In genomic region chr16:57318637-57319125, GRCm38 (mm10) we compare ENCODE assay signal across 22 mouse cellular contexts. TPM values are rescaled to one million over a fixed set of nuclear protein-coding genes. Genes with fewer than 3 reads are reported as not detected.
DNase-seq lines count a peak whose midpoint lies in the region; ATAC-seq and TF ChIP-seq lines count a peak whose summit lies in the region.
"Had no signal": no experiment of that assay in that cellular context is flagged by ENCODE, and none has a peak within 500 bp of the region (broad histone marks: within the 10 kb centered on the region; RNA-seq: fewer than 3 reads in every experiment).

No protein-coding gene starts in this region.

- no peak overlapping the region for H3K9ac ChIP-seq in embryonic facial prominence, embryonic 14.5 days (ENCODE audit: low read depth, low read length)
- H3K9ac ChIP-seq in lung, embryonic 15.5 days: no peak overlapping the region
- H3K9ac ChIP-seq in stomach, postnatal 0 days (ENCODE audit: low read length): no peak overlapping the region
- H3K9ac ChIP-seq: forebrain, embryonic 13.5 days; liver, postnatal 0 days had no signal

- peaks cover 11% of the 10 kb centered on the region; the same call in 1 of the 2 replicates for H3K9me3 ChIP-seq in embryonic facial prominence, embryonic 14.5 days (ENCODE audit: control insufficient read depth, low read length)
- peaks cover 4% of the 10 kb centered on the region; the same call in 1 of the 2 replicates for H3K9me3 ChIP-seq in embryonic facial prominence, embryonic 10.5 days
- no peaks in the 10 kb centered on the region for H3K9me3 ChIP-seq in lung, embryonic 15.5 days
- H3K9me3 ChIP-seq in stomach, postnatal 0 days (ENCODE audit: control insufficient read depth, low read length): no peaks in the 10 kb centered on the region
- H3K9me3 ChIP-seq: forebrain, embryonic 13.5 days; heart, embryonic 10.5 days; hindbrain, embryonic 10.5 days had no signal

- H3K36me3 ChIP-seq in embryonic facial prominence, embryonic 14.5 days (ENCODE audit: control insufficient read depth, insufficient read depth, low read length): no peaks in the 10 kb centered on the region
- 0 out of 2 replicates have a peak, but pooled peaks cover 5% of the 10 kb centered on the region for H3K36me3 ChIP-seq in embryonic facial prominence, embryonic 10.5 days (replicated peaks)
- H3K36me3 ChIP-seq in lung, embryonic 15.5 days: no peaks in the 10 kb centered on the region
- H3K36me3 ChIP-seq in stomach, postnatal 0 days (ENCODE audit: control insufficient read depth, insufficient read depth, low read length): no peaks in the 10 kb centered on the region
- H3K36me3 ChIP-seq: heart, embryonic 10.5 days; hindbrain, embryonic 10.5 days had no signal

- H3K4me2 ChIP-seq in embryonic facial prominence, embryonic 14.5 days (ENCODE audit: low read depth, low read length): no peak overlapping the region
- H3K4me2 ChIP-seq in lung, embryonic 15.5 days: no peak overlapping the region
- H3K4me2 ChIP-seq in stomach, postnatal 0 days (replicated peaks; ENCODE audit: low read depth): no peak overlapping the region
- H3K4me2 ChIP-seq: forebrain, embryonic 13.5 days had no signal

- H3K27me3 ChIP-seq in embryonic facial prominence, embryonic 14.5 days (replicated peaks; ENCODE audit: control insufficient read depth, insufficient read depth, low read length): no peaks in the 10 kb centered on the region
- no peaks in the 10 kb centered on the region for H3K27me3 ChIP-seq in embryonic facial prominence, embryonic 10.5 days (replicated peaks; ENCODE audit: low read depth, poor library complexity, severe bottlenecking)
- H3K27me3 ChIP-seq in lung, embryonic 15.5 days: no peaks in the 10 kb centered on the region
- H3K27me3 ChIP-seq in stomach, postnatal 0 days (ENCODE audit: control insufficient read depth, insufficient read depth, low read length): no peaks in the 10 kb centered on the region
- H3K27me3 ChIP-seq: forebrain, embryonic 13.5 days had no signal

- no peak for TF ChIP-seq CTCF in stomach, postnatal 0 days (IDR thresholded peaks at IDR 0.05; ENCODE audit: low read depth)

- no peak overlapping the region for H3K27ac ChIP-seq in embryonic facial prominence, embryonic 14.5 days (replicated peaks; ENCODE audit: low read depth, low read length)
- H3K27ac ChIP-seq in embryonic facial prominence, embryonic 10.5 days (replicated peaks): no peak overlapping the region
- H3K27ac ChIP-seq in lung, embryonic 15.5 days: 0 out of 2 replicates have a peak overlapping the region, but pooled peaks have one; percentile 8
- peak overlapping the region; percentile 61 for H3K27ac ChIP-seq in stomach, postnatal 0 days (replicated peaks)
- H3K27ac ChIP-seq: forebrain, embryonic 13.5 days; heart, embryonic 10.5 days; hindbrain, embryonic 10.5 days had no signal

- WGBS in embryonic facial prominence, embryonic 14.5 days: 63% methylated on average over 8 of the region's 8 CpGs
- 78% methylated on average over 8 of the region's 8 CpGs for WGBS in embryonic facial prominence, embryonic 10.5 days
- 66% methylated on average over 8 of the region's 8 CpGs for WGBS in lung, embryonic 15.5 days
- WGBS in stomach, postnatal 0 days: 57% methylated on average over 8 of the region's 8 CpGs

- H3K4me1 ChIP-seq in embryonic facial prominence, embryonic 14.5 days (ENCODE audit: control insufficient read depth, insufficient read depth, low read length): peaks cover 4% of the 10 kb centered on the region; the same call in 1 of the 2 replicates
- peaks cover 19% of the 10 kb centered on the region for H3K4me1 ChIP-seq in embryonic facial prominence, embryonic 10.5 days
- H3K4me1 ChIP-seq in lung, embryonic 15.5 days: peaks cover 11% of the 10 kb centered on the region; the same call in 1 of the 2 replicates
- no peaks in the 10 kb centered on the region; the same call in 1 of the 2 replicates for H3K4me1 ChIP-seq in stomach, postnatal 0 days (replicated peaks; ENCODE audit: control insufficient read depth, insufficient read depth)

- no peak for ATAC-seq in embryonic facial prominence, embryonic 14.5 days (ENCODE audit: low read depth)
- ATAC-seq in lung, embryonic 15.5 days (ENCODE audit: borderline replicate concordance, extremely low read depth, low FRiP score, low TSS enrichment): no peak
- peak; percentile 53; the same call in 1 of the 2 replicates for ATAC-seq in stomach, postnatal 0 days (ENCODE audit: low FRiP score, low TSS enrichment)
- ATAC-seq: forebrain, embryonic 13.5 days; liver, postnatal 0 days; midbrain, embryonic 16.5 days had no signal

- TF ChIP-seq EP300 in stomach, postnatal 0 days (optimal IDR thresholded peaks at IDR 0.05): no peak

- peak; percentile 18 for DNase-seq in embryonic facial prominence, embryonic 14.5 days (ENCODE audit: low spot score)
- no peak for DNase-seq in embryonic facial prominence, embryonic 10.5 days (ENCODE audit: low spot score)
- DNase-seq in kidney, adult 9 months: peak; percentile 60
- no peak for DNase-seq in kidney, postnatal 4 days
- DNase-seq in lung, adult 18-20 months: no peak
- no peak for DNase-seq in stomach, postnatal 0 days (ENCODE audit: low spot score)
- no peak for DNase-seq in cerebellum, adult 8-10 months
- DNase-seq: cerebellum, adult 11-12 months; cerebellum, postnatal 25 days; gastrocnemius, postnatal 25 days; liver, postnatal 0 days; right cerebral cortex, postnatal 4 days; thymus, adult 18-20 months; thymus, postnatal 4 days had no signal

- no peak overlapping the region for H3K4me3 ChIP-seq in embryonic facial prominence, embryonic 14.5 days (ENCODE audit: low read depth, low read length)
- H3K4me3 ChIP-seq in embryonic facial prominence, embryonic 10.5 days: no peak overlapping the region
- no peak overlapping the region for H3K4me3 ChIP-seq in lung, embryonic 15.5 days
- no peak overlapping the region for H3K4me3 ChIP-seq in stomach, postnatal 0 days (ENCODE audit: low read depth, low read length)
- H3K4me3 ChIP-seq: erythroblast, embryonic 14.5 days; forebrain, embryonic 13.5 days; heart, embryonic 10.5 days; hindbrain, embryonic 10.5 days had no signal

RNA-seq across cellular contexts. Expression of gene Tmem30c, which starts 26.0 kb away (rescaled TPM):
- polyA plus RNA-seq in embryonic facial prominence, embryonic 14.5 days (2014; fragmentation: Nextera tagmentation; extraction: Ambion mirVana): 0.07 TPM in 1 of 2 replicates, not detected in the other
- 0.06 TPM in 1 of 2 replicates, not detected in the other for polyA plus RNA-seq in embryonic facial prominence, embryonic 10.5 days (2016; fragmentation: Nextera tagmentation; extraction: Ambion mirVana)
- polyA plus RNA-seq in lung, embryonic 15.5 days (2015; fragmentation: Nextera tagmentation; extraction: Ambion mirVana): not detected in 2 replicates
- 0.08 TPM in 1 of 2 replicates, not detected in the other for polyA plus RNA-seq in stomach, postnatal 0 days (2015; fragmentation: Nextera tagmentation; extraction: Ambion mirVana)
- polyA plus RNA-seq: CD4-positive, CD25-positive, alpha-beta regulatory T cell, adult 4 months; erythroblast, embryonic 14.5 days; heart, embryonic 10.5 days; liver, adult 2 months; liver, postnatal 0 days had no signal

RNA-seq across cellular contexts. Expression of gene Filip1l, which starts 34.2 kb away (rescaled TPM):
- polyA plus RNA-seq in embryonic facial prominence, embryonic 14.5 days (2014; fragmentation: Nextera tagmentation; extraction: Ambion mirVana): 25.5 and 30.2 TPM in 2 replicates
- 11.5 and 12.7 TPM in 2 replicates for polyA plus RNA-seq in embryonic facial prominence, embryonic 10.5 days (2016; fragmentation: Nextera tagmentation; extraction: Ambion mirVana)
- polyA plus RNA-seq in lung, embryonic 15.5 days (2015; fragmentation: Nextera tagmentation; extraction: Ambion mirVana): 28.0 and 28.8 TPM in 2 replicates
- polyA plus RNA-seq in stomach, postnatal 0 days (2015; fragmentation: Nextera tagmentation; extraction: Ambion mirVana): 35.3 and 41.6 TPM in 2 replicates
- polyA plus RNA-seq: erythroblast, embryonic 14.5 days had no signal

Comparison
In these comparisons a context has a peak if more than half of its experiments do, and no peak if none do; other contexts are left out.
1. DNase-seq: peak in embryonic facial prominence, embryonic 14.5 days (single experiment) and kidney, adult 9 months (single experiment); none in embryonic facial prominence, embryonic 10.5 days (single experiment), kidney, postnatal 4 days (0 of 2), lung, adult 18-20 months (0 of 2), stomach, postnatal 0 days (single experiment) and cerebellum, adult 8-10 months (single experiment).
2. H3K27ac ChIP-seq: peak in lung, embryonic 15.5 days (single experiment) and stomach, postnatal 0 days (single experiment); none in embryonic facial prominence, embryonic 14.5 days (single experiment) and embryonic facial prominence, embryonic 10.5 days (single experiment).